Mouse (Mus musculus) CD4-positive, CD25-positive, alpha-beta regulatory T cell, adult 4 months (primary cell): ENCODE data around the gene Cmip. TPM values are rescaled to one million over a fixed set of nuclear protein-coding genes. Genes with fewer than 3 reads are reported as not detected.

Source experiments
- ATAC-seq: one replicate; pipeline ENCODE4 v1.8.0; 2017
- polyA plus RNA-seq, 2 experiments: library from polyadenylated mRNA; unstranded; fragments of 100-300 nt; shearing (Covaris generic); gene quantifications; one replicate each; pipeline ENCODE4 v1.2.1; 2017

Cmip gene
- polyA plus RNA-seq, 2 experiments from 2014 or later, result 28.6 to 31.0 TPM

GRCm38 (mm10) chr8:117355111-117355831 is 98.4 kb downstream of the Cmip start:
- ATAC-seq, result no peak

- ATAC-seq, result no peak
Measured at GRCm38 (mm10) chr8:117356109-117356672, 99.3 kb downstream of the Cmip start.

- ATAC-seq, result no peak
Measured at GRCm38 (mm10) chr8:117357491-117358467, 100.9 kb downstream of the Cmip start.

- ATAC-seq, result no peak
Measured at GRCm38 (mm10) chr8:117360172-117360930, 103.5 kb downstream of the Cmip start.

- no peak for ATAC-seq
Measured at GRCm38 (mm10) chr8:117361595-117362437, 105.0 kb downstream of the Cmip start.

- ATAC-seq, result peak; percentile 29
Measured at GRCm38 (mm10) chr8:117362438-117362726, 105.5 kb downstream of the Cmip start.

GRCm38 (mm10) chr8:117363291-117363690 is 106.4 kb downstream of the Cmip start:
- ATAC-seq, result no peak

GRCm38 (mm10) chr8:117364374-117365160 is 107.7 kb downstream of the Cmip start:
- ATAC-seq, result no peak

- no peak for ATAC-seq
Measured at GRCm38 (mm10) chr8:117366475-117366874, 109.6 kb downstream of the Cmip start.

GRCm38 (mm10) chr8:117367441-117367840 is 110.6 kb downstream of the Cmip start:
- no peak for ATAC-seq

- no peak for ATAC-seq
Measured at GRCm38 (mm10) chr8:117368781-117369180, 111.9 kb downstream of the Cmip start.

GRCm38 (mm10) chr8:117370009-117370408 is 113.1 kb downstream of the Cmip start:
- ATAC-seq, result no peak

- no peak for ATAC-seq
Measured at GRCm38 (mm10) chr8:117371189-117371588, 114.3 kb downstream of the Cmip start.

GRCm38 (mm10) chr8:117372070-117372469 is 115.2 kb downstream of the Cmip start:
- ATAC-seq, result no peak

- ATAC-seq, result no peak
Measured at GRCm38 (mm10) chr8:117373001-117373428, 116.2 kb downstream of the Cmip start.

- no peak for ATAC-seq
Measured at GRCm38 (mm10) chr8:117374087-117374486, 117.2 kb downstream of the Cmip start.

- ATAC-seq, result no peak
Measured at GRCm38 (mm10) chr8:117376997-117377396, 120.1 kb downstream of the Cmip start.

GRCm38 (mm10) chr8:117378625-117379024 is 121.8 kb downstream of the Cmip start:
- no peak for ATAC-seq

GRCm38 (mm10) chr8:117379131-117379530 is 122.3 kb downstream of the Cmip start:
- ATAC-seq, result no peak

- no peak for ATAC-seq
Measured at GRCm38 (mm10) chr8:117380796-117381195, 123.9 kb downstream of the Cmip start.

- ATAC-seq, result no peak
Measured at GRCm38 (mm10) chr8:117386142-117386541, 129.3 kb downstream of the Cmip start.
